Mouse (Mus musculus): ENCODE measurements around the gene Gm40193.
"Not testable (repeated sequence)": the region's sequence is repeated elsewhere in the genome, so short reads cannot be mapped to it uniquely, and the experiment has no call there.

The Gm40193 gene

GRCm38 (mm10) chr11:70532839-70533238 is at the start of gene Gm40193:
Gene Gm40193 (minus strand): TSS chr11:70532939.
- no peak for DNase-seq (ENCODE audit: low spot score in 2 of 2)

GRCm38 (mm10) chr11:70582196-70582595 is 49.5 kb upstream of the Gm40193 start:
- no peak for DNase-seq (ENCODE audit: low spot score in 2 of 2)

- DNase-seq (ENCODE audit: low spot score in 2 of 2): no peak
These were observed 48.2 kb upstream of the Gm40193 start for GRCm38 (mm10) chr11:70580921-70581320.

- no peak for DNase-seq (ENCODE audit: low spot score in 2 of 2)
These were observed 47.6 kb upstream of the Gm40193 start for GRCm38 (mm10) chr11:70580358-70580720.

DNA sequence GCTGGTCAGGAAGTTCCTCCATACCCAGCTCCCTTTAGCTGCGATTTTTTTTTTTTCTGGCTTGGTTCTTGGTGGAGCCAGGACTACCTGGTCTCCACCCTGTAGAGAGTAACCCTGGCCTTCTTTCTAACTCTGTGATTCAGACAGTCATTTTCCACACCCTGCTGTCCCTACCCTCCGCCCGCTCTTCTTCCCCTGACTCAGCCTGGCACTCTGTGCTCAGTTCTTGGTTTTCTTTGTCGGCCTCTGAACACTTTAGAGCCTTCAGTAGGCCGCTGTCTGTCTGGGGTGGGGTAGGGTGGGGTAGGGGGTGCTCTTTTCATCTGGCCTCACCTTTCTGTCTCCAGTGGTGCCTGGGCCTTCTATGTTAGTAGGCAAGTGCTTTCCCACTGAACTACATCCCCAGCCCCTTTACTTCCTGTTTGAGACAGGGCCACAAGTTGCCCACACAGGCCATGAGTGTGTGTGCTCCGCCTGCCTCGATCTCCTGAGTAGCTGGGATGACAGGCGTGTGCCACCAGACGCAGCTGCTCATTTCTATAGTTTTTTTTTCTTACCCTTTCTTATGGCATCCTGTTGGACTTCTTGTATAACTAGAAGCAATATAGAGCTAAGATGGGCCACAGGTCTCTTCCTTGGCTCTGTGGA is 47.1 kb upstream of the Gm40193 start:
- no peak for DNase-seq (ENCODE audit: low spot score in 2 of 2)

- no peak for DNase-seq (ENCODE audit: low spot score in 2 of 2)
These were observed 46.2 kb upstream of the Gm40193 start for GRCm38 (mm10) chr11:70578962-70579361.

DNA sequence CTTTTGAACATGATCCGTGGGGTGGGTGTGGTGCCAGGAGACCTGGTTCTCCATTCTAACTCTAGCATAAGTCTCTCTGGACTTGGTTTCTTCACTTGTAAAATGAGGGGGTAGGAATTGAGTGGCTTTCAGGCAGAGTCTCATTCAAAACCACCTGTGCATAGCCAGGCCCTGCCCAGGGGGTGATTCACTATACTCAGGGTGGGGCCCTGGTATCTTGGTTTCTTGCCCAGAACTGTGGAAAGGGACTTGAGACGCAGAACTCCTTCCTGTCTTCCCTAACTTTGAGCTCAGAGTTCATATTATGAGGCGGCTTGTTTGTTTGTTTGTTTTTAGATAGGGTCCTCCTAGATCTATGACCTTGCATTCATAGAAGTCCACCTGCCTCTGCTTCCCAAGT is 44.5 kb upstream of the Gm40193 start:
- DNase-seq (ENCODE audit: low spot score in 2 of 2): no peak

GRCm38 (mm10) chr11:70573872-70574271 is 41.1 kb upstream of the Gm40193 start:
- no peak for DNase-seq (ENCODE audit: low spot score in 2 of 2)

- DNase-seq (ENCODE audit: low spot score in 2 of 2): no peak
These were observed 39.7 kb upstream of the Gm40193 start for GRCm38 (mm10) chr11:70572348-70572902.

DNA sequence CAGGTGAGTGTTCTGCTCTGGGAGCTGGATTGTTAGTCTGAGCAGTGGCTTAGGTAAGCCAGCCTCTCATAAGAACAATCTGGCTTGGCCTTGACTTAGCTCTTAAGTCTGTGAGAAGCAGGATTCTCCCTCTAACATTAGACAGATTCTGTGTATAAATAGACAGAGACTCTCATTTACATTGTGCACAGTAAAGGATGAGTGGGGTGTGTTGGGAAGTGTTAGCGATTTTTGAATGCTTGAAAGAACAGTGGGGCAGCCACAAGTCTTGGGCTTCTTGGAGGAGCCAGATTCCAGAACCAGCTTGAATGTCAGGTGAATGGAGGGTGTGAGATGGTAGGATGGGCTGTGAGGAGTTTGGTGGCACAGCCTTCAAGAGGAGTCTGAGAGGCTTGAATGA is 38.9 kb upstream of the Gm40193 start:
- no peak for DNase-seq (ENCODE audit: low spot score in 2 of 2)

GRCm38 (mm10) chr11:70570614-70571013 is 37.9 kb upstream of the Gm40193 start:
- not testable (repeated sequence) for DNase-seq (ENCODE audit: low spot score in 2 of 2)

DNA sequence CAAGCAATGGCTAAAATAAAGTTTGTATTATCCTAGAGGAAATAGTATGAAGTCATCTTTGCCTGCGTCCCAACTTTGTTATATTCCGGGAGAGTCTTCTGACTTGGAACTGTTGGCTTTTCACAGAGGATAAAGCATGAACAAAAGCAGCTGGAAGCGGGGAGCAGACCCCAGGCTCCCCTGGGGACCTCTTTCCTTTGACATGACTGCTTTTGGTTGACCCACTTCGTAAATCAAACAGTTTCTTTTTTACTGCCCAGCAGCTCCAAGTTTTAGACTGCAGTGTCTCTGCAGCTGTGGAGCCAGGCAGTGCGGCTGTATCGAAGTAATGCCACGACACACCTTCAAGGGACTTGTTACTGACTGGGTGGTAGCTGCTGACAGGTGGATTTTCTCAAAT is 33.8 kb upstream of the Gm40193 start:
- DNase-seq (ENCODE audit: low spot score in 2 of 2): no peak

DNA sequence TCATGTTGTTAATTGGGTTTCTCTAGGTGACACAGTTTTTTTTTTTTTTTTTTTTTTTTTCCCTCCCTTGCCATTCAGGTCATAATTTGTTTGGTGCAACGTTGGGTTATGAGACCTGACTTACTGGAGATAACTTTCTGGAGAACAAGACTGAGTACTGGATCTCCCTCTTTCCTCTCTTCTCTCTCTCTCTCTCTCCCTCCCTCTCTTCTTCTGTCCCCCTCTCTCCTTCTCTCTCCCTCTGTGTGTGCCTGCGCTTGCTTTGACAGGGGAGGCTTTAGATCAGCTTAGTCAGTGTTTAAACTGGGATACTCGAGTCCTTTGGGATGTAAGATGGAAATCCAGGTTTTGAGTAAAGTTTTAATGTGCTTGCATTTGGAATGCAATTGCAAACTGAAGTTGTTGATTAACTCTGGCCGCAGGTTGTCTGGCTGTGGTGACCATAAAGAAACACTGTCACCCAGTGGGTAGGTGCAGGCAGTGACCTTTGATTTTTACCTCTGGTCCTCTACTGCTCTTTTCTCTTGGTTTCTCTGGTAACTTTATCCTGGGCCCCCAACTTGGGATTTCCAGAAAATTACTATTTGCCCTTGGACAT is 31.6 kb upstream of the Gm40193 start:
- no peak for DNase-seq (ENCODE audit: low spot score in 2 of 2)

DNA sequence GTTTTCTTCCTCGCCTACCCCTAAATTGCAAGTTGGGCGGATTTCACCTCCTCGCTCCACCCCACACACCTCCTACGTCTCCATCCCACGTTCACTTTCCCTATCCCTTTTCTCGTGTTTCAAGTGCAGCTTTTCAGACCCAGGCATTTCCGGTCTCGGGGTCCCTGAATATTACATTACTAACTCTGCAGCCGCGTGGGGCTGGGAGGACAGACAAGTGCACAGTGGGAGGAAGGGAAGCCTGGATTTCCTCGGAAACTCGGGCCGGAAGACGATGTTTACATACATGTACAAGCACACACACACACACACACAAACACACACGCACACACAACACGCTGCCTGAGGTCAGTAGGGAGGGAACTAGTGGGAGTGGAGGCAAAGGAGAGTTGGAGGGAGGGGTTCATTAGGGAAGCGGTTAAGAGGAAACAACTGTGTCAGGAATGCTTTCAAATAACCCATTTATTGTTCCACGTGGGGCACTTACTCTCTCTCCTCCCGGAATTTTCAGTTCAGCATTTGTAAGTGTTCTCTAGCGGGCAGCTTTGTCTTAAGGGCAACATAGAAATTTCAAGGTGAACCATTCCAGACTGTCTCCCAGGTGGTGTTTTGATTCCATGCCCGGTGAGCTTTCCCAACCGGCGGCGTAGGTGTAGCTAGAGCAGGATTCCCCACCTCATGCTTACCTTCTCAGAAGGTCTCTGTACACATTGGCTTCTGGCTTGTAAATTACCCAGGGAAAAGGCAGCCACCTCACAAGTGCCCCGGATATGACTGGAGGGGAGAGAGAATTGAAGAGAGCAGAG is 30.9 kb upstream of the Gm40193 start:
- no peak for DNase-seq (ENCODE audit: low spot score in 2 of 2)

DNA sequence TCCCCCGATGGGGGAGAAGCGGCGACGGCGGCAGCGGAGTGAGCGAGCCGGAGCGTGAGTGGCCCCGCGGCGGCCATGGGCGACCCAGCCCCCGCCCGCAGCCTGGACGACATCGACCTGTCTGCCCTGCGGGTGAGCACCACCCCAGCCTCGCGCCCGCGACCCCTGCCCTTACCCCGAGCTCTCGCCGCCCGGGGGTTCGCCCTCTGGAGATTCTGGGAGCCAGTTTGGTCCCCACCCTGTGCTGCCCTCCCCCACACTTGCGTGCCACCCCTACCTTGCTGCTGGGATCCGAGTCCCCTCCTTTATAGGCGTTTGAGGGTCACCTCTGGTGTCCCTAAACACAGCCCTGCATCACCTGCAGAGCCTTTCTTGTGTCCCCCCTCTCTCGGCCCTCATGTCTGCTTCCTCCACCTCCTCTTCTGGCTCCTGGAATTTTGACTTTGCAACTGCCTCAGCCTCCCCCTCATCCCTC is 30.3 kb upstream of the Gm40193 start:
- DNase-seq (ENCODE audit: low spot score in 2 of 2): no peak

DNA sequence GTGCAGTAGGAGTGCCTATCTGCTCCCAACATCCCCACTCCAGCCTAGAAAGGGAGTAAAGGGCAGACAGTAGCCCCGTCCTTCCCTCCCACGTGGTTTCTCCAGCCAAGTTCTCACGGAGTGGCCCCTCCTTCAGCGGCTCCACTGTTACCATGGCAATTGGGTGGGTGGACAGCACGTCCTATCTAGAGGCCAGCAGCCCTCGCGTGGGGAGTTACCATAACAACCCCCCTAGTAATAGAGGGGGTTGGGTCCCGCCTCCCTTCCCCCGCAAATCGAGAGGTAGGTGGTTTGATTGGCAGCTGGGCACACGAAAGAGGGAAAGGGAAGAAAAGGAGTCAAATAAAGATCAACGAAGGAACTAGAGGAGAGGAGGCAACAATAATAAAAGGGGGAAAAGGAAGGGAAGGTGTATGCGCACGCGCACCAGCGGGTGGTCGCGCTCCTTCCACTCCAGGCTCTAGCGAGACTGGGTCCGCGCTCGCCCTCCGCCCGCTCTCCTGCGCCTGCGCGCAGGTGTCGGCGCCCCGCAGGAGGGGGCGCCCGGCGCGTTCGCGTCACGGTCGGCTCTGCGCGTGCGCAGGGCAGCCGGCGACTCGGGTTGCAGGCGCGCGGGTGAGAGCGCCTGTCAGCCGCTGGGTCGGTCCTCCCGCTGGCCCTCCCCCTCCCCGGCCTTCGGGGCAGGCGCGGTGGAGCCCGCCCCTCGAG is 29.7 kb upstream of the Gm40193 start, which contains the start of gene Mink1:
Mink1 (plus strand) TSS at position 595 of the 708 bp plus-strand sequence.
- DNase-seq (ENCODE audit: low spot score in 2 of 2): peak; percentile 68 to 78

GRCm38 (mm10) chr11:70561937-70562286 is 29.2 kb upstream of the Gm40193 start:
- DNase-seq (ENCODE audit: low spot score in 2 of 2): no peak

- no peak for DNase-seq (ENCODE audit: low spot score in 2 of 2)
These were observed 24.8 kb upstream of the Gm40193 start for GRCm38 (mm10) chr11:70557545-70557944.

GRCm38 (mm10) chr11:70553940-70554339 is 21.2 kb upstream of the Gm40193 start:
- no peak for DNase-seq (ENCODE audit: low spot score in 2 of 2)

DNA sequence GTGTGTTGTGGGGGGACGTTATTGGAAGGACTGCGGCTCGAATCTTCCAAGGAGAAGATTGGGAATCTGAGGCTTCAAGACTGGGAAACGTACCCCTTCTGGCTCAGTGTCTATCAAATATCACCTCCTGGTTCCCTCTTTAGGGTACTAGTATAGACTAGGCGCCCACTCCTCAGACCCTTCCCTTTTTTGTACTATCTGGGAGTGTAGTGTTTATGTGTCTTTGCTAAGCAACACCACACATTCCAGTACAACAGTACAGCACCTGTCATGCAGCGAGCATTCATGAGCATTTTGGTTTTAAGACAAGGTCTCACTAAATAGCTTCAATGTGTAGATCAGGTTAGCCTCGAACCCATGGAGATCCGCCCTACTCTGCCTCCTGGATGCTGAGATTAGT is 18.8 kb upstream of the Gm40193 start:
- no peak for DNase-seq (ENCODE audit: low spot score in 2 of 2)

DNA sequence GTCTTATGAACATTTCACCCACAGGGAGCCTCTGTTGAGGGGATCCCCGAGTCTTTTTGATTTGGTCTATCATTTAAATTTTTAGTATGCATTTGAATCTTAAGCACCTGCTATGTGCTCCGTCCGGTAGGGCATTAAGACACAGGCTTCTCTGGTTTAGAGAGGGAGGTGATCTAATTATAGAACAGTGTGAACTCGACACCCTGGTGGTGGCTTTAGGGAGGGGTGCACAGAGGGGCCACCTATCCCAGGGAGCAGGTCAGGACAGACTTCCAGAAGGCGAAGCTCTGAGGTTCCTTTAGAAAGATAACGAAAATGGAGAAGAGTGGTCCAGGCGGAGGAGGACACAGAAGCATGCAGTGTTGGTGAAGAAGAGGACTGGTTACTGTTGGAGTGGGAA is 11.8 kb upstream of the Gm40193 start:
- no peak for DNase-seq (ENCODE audit: low spot score in 2 of 2)

DNA sequence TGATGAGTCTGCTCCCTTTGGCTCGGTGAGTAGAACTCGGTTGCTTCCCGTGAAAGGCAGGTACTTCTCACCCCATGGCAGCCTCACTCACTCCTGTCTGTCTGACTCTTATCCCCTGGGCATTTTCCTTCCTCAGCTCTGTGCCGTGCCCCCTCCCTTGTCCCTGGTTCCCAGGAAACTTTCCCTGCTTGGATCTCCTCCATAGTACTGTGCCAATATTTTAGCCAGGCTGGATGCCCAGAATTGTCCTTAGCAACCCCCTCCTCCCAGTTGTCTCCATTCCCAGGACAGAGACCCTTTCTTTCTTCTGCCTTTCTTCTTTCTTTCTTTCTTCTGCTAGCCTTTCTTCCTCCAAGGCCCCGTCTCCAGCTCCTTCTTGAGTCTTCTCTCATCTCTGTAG is 8.7 kb upstream of the Gm40193 start:
- DNase-seq (ENCODE audit: low spot score in 2 of 2): no peak

Data from spleen, postnatal 14 days (tissue).